Mouse (Mus musculus): ENCODE measurements at regions not wholly inside any gene's neighbourhood (a gene's known extent, or its start where the extent isn't known, plus 50 kb on each side); places are given as distances from the start of the nearest gene placed in this dataset.
"Not testable (repeated sequence)": the region's sequence is repeated elsewhere in the genome, so short reads cannot be mapped to it uniquely, and the experiment has no call there.

GRCm38 (mm10) chr3:21149618-21150017 is 782.6 kb upstream of the Agtr1b start:
- DNase-seq = no peak
- intact Hi-C loops (cut with DNase I) = no loop called here

- no peak for DNase-seq
- intact Hi-C loops (cut with DNase I) = no loop called here
Observed at GRCm38 (mm10) chr3:21128821-21129504, 762.0 kb upstream of the Agtr1b start.

- no peak for DNase-seq
- intact Hi-C loops (cut with DNase I) = no loop called here
Observed at GRCm38 (mm10) chr3:21126191-21126590, 759.2 kb upstream of the Agtr1b start.

GRCm38 (mm10) chr3:21118164-21118902 is 751.4 kb upstream of the Agtr1b start:
- intact Hi-C loops (cut with DNase I) = no loop called here
- DNase-seq = no peak

- intact Hi-C loops (cut with DNase I) = no loop called here
- no peak for DNase-seq
Observed at GRCm38 (mm10) chr3:21111735-21112518, 745.0 kb upstream of the Agtr1b start.

GRCm38 (mm10) chr3:21090206-21090605 is 723.2 kb upstream of the Agtr1b start:
- intact Hi-C loops (cut with DNase I) = no loop called here
- no peak for DNase-seq

GRCm38 (mm10) chr3:21086426-21086825 is 719.4 kb upstream of the Agtr1b start:
- intact Hi-C loops (cut with DNase I) = no loop called here
- DNase-seq = no peak

- DNase-seq = no peak
- intact Hi-C loops (cut with DNase I) = no loop called here
Observed at GRCm38 (mm10) chr3:21077548-21077947, 710.6 kb upstream of the Agtr1b start.

- DNase-seq; intact Hi-C loops (cut with DNase I): not testable (repeated sequence)
Observed at GRCm38 (mm10) chr3:21053337-21053736, 686.4 kb upstream of the Agtr1b start.

GRCm38 (mm10) chr3:21049365-21049764 is 682.4 kb upstream of the Agtr1b start:
- intact Hi-C loops (cut with DNase I); DNase-seq: not testable (repeated sequence)

GRCm38 (mm10) chr3:21045981-21046380 is 679.0 kb upstream of the Agtr1b start:
- DNase-seq = no peak
- intact Hi-C loops (cut with DNase I) = no loop called here

- intact Hi-C loops (cut with DNase I) = no loop called here
- no peak for DNase-seq
Observed at GRCm38 (mm10) chr3:21025876-21026275, 658.9 kb upstream of the Agtr1b start.

GRCm38 (mm10) chr3:21020946-21021345 is 654.0 kb upstream of the Agtr1b start:
- no peak for DNase-seq
- intact Hi-C loops (cut with DNase I) = no loop called here

GRCm38 (mm10) chr3:21020297-21020696 is 653.3 kb upstream of the Agtr1b start:
- DNase-seq = no peak
- intact Hi-C loops (cut with DNase I) = no loop called here

- no peak for DNase-seq
- intact Hi-C loops (cut with DNase I) = no loop called here
Observed at GRCm38 (mm10) chr3:21009650-21010049, 642.7 kb upstream of the Agtr1b start.

GRCm38 (mm10) chr3:20998295-20998694 is 631.3 kb upstream of the Agtr1b start:
- no peak for DNase-seq
- intact Hi-C loops (cut with DNase I) = no loop called here

- intact Hi-C loops (cut with DNase I) = no loop called here
- no peak for DNase-seq
Observed at GRCm38 (mm10) chr3:20989486-20989970, 622.6 kb upstream of the Agtr1b start.

GRCm38 (mm10) chr3:20986942-20987341 is 620.0 kb upstream of the Agtr1b start:
- intact Hi-C loops (cut with DNase I) = no loop called here
- DNase-seq = no peak

- intact Hi-C loops (cut with DNase I) = no loop called here
- no peak for DNase-seq
Observed at GRCm38 (mm10) chr3:20986377-20986727, 619.4 kb upstream of the Agtr1b start.

GRCm38 (mm10) chr3:20985682-20986376 is 618.9 kb upstream of the Agtr1b start:
- intact Hi-C loops (cut with DNase I) = no loop called here
- peak in 1 of 2 experiments; percentile 9 for DNase-seq

- intact Hi-C loops (cut with DNase I) = no loop called here
Observed at GRCm38 (mm10) chr3:20984146-20984545, 617.2 kb upstream of the Agtr1b start.

More at GRCm38 (mm10) chr3:20984146-20984545, 617.2 kb upstream of the Agtr1b start:
- DNase-seq = no peak

Measured in heart, postnatal 14 days (tissue).